Mouse (Mus musculus) ES-E14 (cell line): ENCODE measurements at regions not wholly inside any gene's neighbourhood (a gene's known extent, or its start where the extent isn't known, plus 50 kb on each side); places are given as distances from the start of the nearest gene placed in this dataset.

Experiments used
- DNase-seq: peaks from one replicate; pipeline ENCODE4 v3.0.0-alpha.2; 2013; ENCODE audit warnings: low read depth, low spot score
- H3K27ac ChIP-seq: 2 replicates; pipeline ENCODE4 v1.5.1; 2012; ENCODE audit warnings: low read depth, mild to moderate bottlenecking, low read length, moderate library complexity, mixed read lengths; ENCODE audit not compliant: poor library complexity, insufficient read depth, severe bottlenecking
- H3K36me3 ChIP-seq: 2 replicates; pipeline ENCODE4 v1.6.1; 2012; ENCODE audit warnings: mild to moderate bottlenecking, low read length, moderate library complexity, mixed read lengths; ENCODE audit not compliant: control insufficient read depth, poor library complexity, insufficient read depth, severe bottlenecking
- H3K4me1 ChIP-seq, 2 experiments: fragments of 150-350 bp in 1 of 2; sonication (generic) in 1 of 2; 2 replicates each; pipeline ENCODE4 v1.6.1; 2012; ENCODE audit warnings: low read length in 2 of 2, mild to moderate bottlenecking in 1 of 2, mixed read lengths in 1 of 2; ENCODE audit not compliant: control insufficient read depth in 2 of 2, insufficient read depth in 2 of 2, poor library complexity in 1 of 2
- H3K4me3 ChIP-seq, 2 experiments: fragments of 150-350 bp in 1 of 2; sonication (generic) in 1 of 2; 2 replicates each; pipeline ENCODE4 v1.5.1; 2012; ENCODE audit warnings: low read length in 2 of 2, low read depth in 1 of 2, mild to moderate bottlenecking in 1 of 2, mixed read lengths in 1 of 2; ENCODE audit not compliant: insufficient read depth in 1 of 2, poor library complexity in 1 of 2, severe bottlenecking in 1 of 2
- H3K9ac ChIP-seq: 2 replicates; pipeline ENCODE4 v1.6.1; 2012; ENCODE audit warnings: low read depth, mild to moderate bottlenecking, low read length, mixed read lengths; ENCODE audit not compliant: poor library complexity, insufficient read depth, severe bottlenecking
- H3K9me3 ChIP-seq: fragments of 150-350 bp; sonication (generic); 2 replicates; pipeline ENCODE4 v1.6.1; 2012; ENCODE audit warnings: low read depth, mild to moderate bottlenecking, low read length; ENCODE audit not compliant: control insufficient read depth, insufficient read depth
- CHD2 ChIP-seq: IDR thresholded peaks from 2 replicates; pipeline ENCODE4 v1.6.1; 2014; ENCODE audit warnings: mild to moderate bottlenecking, low read depth, low read length, inconsistent platforms
- HCFC1 ChIP-seq: IDR thresholded peaks from 2 replicates; pipeline ENCODE4 v1.6.1; 2012; ENCODE audit warnings: low read length, inconsistent platforms, borderline replicate concordance; ENCODE audit not compliant: insufficient read depth
- MAFK ChIP-seq: IDR thresholded peaks from 2 replicates; pipeline ENCODE4 v1.6.1; 2014; ENCODE audit warnings: mild to moderate bottlenecking, low read depth, low read length, inconsistent platforms; ENCODE audit not compliant: insufficient read depth
- ZC3H11A ChIP-seq: IDR thresholded peaks from 2 replicates; pipeline ENCODE4 v1.6.1; 2012; ENCODE audit warnings: low read depth, mild to moderate bottlenecking, inconsistent platforms, low read length, borderline replicate concordance
- ZNF384 ChIP-seq: IDR thresholded peaks from 2 replicates; pipeline ENCODE4 v1.6.1; 2012; ENCODE audit warnings: low read depth, low read length, inconsistent platforms
- in situ Hi-C, 2 experiments: fragments of 600-800 bp; cut with MboI; formaldehyde crosslinking; loops; one replicate each; pipeline ENCODE4 v1.15.1; 2025; ENCODE audit warnings: low sequenced_read_pairs in 2 of 2, inconsistent platforms in 1 of 2; ENCODE audit not compliant: unreplicated experiment in 2 of 2

DNA sequence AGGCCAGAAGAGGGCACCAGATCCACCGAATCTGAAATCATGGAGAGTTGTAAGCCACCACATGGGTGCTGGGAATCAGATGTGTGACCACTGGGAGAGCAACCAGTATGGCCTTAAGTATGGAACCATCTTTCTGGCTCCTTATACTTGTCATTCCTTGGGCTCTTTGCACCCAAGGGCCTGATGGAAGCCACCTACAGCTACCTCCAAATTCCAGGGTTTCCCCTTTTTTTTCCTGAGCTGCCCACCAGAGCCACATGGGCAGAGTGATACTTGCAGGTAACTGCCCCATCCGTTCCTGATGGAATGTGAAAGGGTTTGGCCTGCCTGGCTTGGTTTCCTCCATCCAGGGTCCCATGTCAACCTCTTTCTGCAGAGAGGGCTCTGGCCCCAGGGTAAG is 255.3 kb upstream of the Kcnab2 start:
- Histone ChIP-seq H3K36me3 (no peaks in the 10 kb centered on the region), H3K9me3 (no peaks in the 10 kb centered on the region), H3K4me1 (no peaks in the 10 kb centered on the region), H3K4me3 (no peak overlapping the region), H3K9ac (no peak overlapping the region), H3K27ac (no peak overlapping the region)
- TF ChIP-seq ZNF384: no peak
- no peak for TF ChIP-seq ZC3H11A
- TF ChIP-seq MAFK: no peak
- TF ChIP-seq CHD2: no peak
- in situ Hi-C loops: no loop called here
- no peak for DNase-seq

DNA sequence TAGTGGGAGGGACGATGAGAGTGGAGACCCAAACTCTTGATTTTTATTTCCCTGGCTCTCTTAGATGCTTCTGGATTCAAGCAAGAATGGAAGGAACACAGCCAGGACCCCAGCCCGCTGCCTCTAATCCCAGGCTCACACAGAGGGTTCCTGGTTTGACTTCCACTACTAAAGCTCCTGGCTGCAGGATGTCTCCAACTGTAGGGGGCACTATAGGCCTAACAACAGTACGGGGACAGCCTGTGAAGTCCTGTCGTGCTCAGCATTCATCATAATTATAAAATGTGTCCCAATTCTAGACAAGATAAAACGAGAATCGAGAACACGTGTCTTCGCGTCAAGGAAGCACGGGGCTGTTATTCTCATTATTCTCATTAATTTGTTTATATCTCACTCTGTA is 254.3 kb upstream of the Kcnab2 start:
- Histone ChIP-seq H3K9me3 (no peaks in the 10 kb centered on the region), H3K27ac (no peak overlapping the region), H3K36me3 (no peaks in the 10 kb centered on the region), H3K4me3 (no peak overlapping the region), H3K4me1 (no peaks in the 10 kb centered on the region), H3K9ac (no peak overlapping the region)
- no peak for DNase-seq
- no peak for TF ChIP-seq MAFK
- no peak; the same call in 1 of the 2 replicates for TF ChIP-seq ZC3H11A
- TF ChIP-seq CHD2: no peak
- no peak for TF ChIP-seq HCFC1
- TF ChIP-seq ZNF384: no peak
- in situ Hi-C loops: no loop called here

DNA sequence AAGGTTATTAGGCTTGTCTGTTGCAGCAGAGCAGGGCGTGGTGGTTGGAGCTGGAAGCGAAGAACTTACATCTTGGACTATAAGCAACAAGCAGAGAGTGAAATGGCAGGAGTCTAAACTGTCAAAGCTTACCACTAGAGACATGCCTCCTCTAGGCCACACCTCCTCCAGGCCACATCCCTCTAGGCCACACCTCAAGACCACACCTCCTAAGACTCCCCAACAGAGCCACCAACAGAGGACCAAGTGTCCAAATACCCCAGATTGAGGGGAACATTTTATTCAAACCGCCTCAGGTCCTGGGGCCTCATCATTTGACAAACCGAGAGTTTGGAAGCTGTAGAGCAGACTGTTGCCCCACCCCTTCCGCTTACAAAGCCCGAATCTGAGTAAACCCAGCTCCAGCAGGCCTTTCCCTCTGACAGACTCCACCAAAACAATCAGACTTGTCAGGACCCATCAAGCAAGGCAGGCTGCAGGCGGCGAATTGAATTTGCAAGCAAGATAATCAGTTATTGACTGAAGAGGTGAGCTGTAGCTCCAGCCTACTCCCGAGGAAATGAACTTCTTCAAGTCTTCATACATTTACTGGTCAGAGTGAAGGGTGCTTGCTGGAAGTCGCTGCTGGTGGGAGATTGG is 253.5 kb upstream of the Kcnab2 start:
- TF ChIP-seq HCFC1: no peak
- TF ChIP-seq MAFK: no peak
- no peak for TF ChIP-seq ZC3H11A
- TF ChIP-seq ZNF384: no peak
- TF ChIP-seq CHD2: no peak
- H3K36me3 ChIP-seq: no peaks in the 10 kb centered on the region
- H3K27ac ChIP-seq: no peak overlapping the region
- no peaks in the 10 kb centered on the region for H3K9me3 ChIP-seq
- H3K4me1 ChIP-seq: no peaks in the 10 kb centered on the region
- H3K9ac ChIP-seq: no peak overlapping the region
- H3K4me3 ChIP-seq: no peak overlapping the region
- in situ Hi-C loops: no loop called here
- no peak for DNase-seq

DNA sequence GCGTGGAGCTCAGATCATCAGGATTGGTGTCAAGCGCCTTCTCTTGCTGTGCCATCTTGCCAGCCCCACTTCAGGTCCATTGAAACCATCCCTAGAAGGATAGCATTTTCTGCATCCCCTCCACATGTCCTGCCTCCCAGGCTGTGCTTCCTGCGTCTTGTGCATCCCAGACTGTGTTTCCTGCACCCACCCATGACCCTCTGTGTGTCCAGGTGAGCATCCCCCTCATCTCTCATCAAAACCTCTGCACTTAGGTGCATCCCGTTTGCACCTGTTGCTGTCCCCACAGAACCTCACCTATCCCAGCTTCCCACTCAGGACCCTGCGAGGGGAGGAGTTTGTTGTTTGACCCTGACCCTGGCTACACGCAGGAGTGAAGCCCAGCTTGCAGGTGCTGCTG is 251.8 kb upstream of the Kcnab2 start:
- Histone ChIP-seq H3K4me3 (no peak overlapping the region), H3K9ac (no peak overlapping the region), H3K4me1 (no peaks in the 10 kb centered on the region), H3K27ac (no peak overlapping the region), H3K36me3 (no peaks in the 10 kb centered on the region), H3K9me3 (no peaks in the 10 kb centered on the region)
- in situ Hi-C loops: no loop called here
- no peak for TF ChIP-seq HCFC1
- no peak for TF ChIP-seq MAFK
- no peak for TF ChIP-seq ZNF384
- TF ChIP-seq ZC3H11A: no peak
- no peak for TF ChIP-seq CHD2
- no peak for DNase-seq

DNA sequence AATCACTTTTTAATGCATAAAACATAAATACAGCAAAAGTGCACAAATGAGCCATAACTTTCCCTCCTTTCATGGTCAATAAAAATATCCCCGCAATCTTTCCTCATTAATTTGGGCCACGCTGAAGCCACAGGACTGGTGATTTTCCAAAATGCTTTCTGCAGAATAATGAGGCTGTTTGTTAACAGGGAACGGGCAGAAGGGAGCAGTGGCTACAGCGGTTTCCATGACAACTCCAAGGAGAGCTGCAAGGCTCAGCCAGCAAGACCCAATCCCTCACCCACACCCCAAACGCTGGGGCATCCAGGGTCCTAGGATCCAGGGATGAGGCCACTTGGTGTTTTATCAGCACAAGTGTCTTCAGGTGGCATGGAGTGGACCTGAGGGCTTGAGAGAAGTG is 248.2 kb upstream of the Kcnab2 start:
- TF ChIP-seq HCFC1: no peak
- no peak for TF ChIP-seq ZNF384
- no peak for TF ChIP-seq ZC3H11A
- TF ChIP-seq CHD2: no peak
- no peak for TF ChIP-seq MAFK
- DNase-seq: no peak
- Histone ChIP-seq H3K9me3 (no peaks in the 10 kb centered on the region), H3K4me3 (no peak overlapping the region), H3K4me1 (no peaks in the 10 kb centered on the region), H3K36me3 (no peaks in the 10 kb centered on the region), H3K9ac (no peak overlapping the region), H3K27ac (no peak overlapping the region)
- in situ Hi-C loops: no loop called here
